In genomic region chr14:25022523-25023269, GRCm38 (mm10) we compare ENCODE assay signal across 15 mouse cellular contexts.
DNase-seq lines count a peak whose midpoint lies in the region; ATAC-seq and TF ChIP-seq lines count a peak whose summit lies in the region.
"Had no signal": no experiment of that assay in that cellular context is flagged by ENCODE, and none has a peak within 500 bp of the region (broad histone marks: within the 10 kb centered on the region; RNA-seq: fewer than 3 reads in every experiment).

No protein-coding gene starts in this region.

- no peak for ATAC-seq in heart, embryonic 13.5 days (ENCODE audit: extremely low read depth, insufficient number of reproducible peaks, low FRiP score, low TSS enrichment)
- ATAC-seq in limb, embryonic 15.5 days (ENCODE audit: insufficient number of reproducible peaks, low FRiP score, low TSS enrichment, low read depth): no peak
- no peak for ATAC-seq in lung, postnatal 0 days
- ATAC-seq: forebrain, embryonic 13.5 days had no signal

- no peaks in the 10 kb centered on the region for H3K27me3 ChIP-seq in heart, embryonic 13.5 days (replicated peaks)
- no peaks in the 10 kb centered on the region for H3K27me3 ChIP-seq in heart, adult 2 months (ENCODE audit: control insufficient read depth, insufficient read depth, low read length)
- no peaks in the 10 kb centered on the region for H3K27me3 ChIP-seq in limb, embryonic 15.5 days
- H3K27me3 ChIP-seq in lung, postnatal 0 days (replicated peaks; ENCODE audit: insufficient read depth, low read length): no peaks in the 10 kb centered on the region
- H3K27me3 ChIP-seq: forebrain, embryonic 13.5 days had no signal

- 77% methylated on average over 15 of the region's 15 CpGs for WGBS in heart, embryonic 13.5 days
- WGBS in heart, adult 2 months: 78% methylated on average over 15 of the region's 15 CpGs
- WGBS in limb, embryonic 15.5 days: 30% methylated on average over 15 of the region's 15 CpGs
- 79% methylated on average over 15 of the region's 15 CpGs for WGBS in lung, postnatal 0 days

- no peaks in the 10 kb centered on the region for H3K79me2 ChIP-seq in heart, adult 2 months (replicated peaks; ENCODE audit: control insufficient read depth, insufficient read depth, low read length)

- intact Hi-C loops in heart, adult 2 months (cut with DNase I): no loop called here

- H3K27ac ChIP-seq in heart, embryonic 13.5 days (replicated peaks): 0 out of 2 replicates have a peak overlapping the region, but pooled peaks have one; percentile 45
- H3K27ac ChIP-seq in heart, adult 2 months: no peak overlapping the region
- peak overlapping the region; percentile 24; the same call in 1 of the 2 replicates for H3K27ac ChIP-seq in embryonic fibroblast, embryonic 13.5 days (ENCODE audit: insufficient read depth, low read length)
- H3K27ac ChIP-seq in limb, embryonic 15.5 days: peak overlapping the region; percentile 84
- H3K27ac ChIP-seq in lung, postnatal 0 days (ENCODE audit: low read length): no peak overlapping the region
- H3K27ac ChIP-seq: forebrain, embryonic 13.5 days; heart, embryonic 10.5 days had no signal

- H3K4me1 ChIP-seq in heart, embryonic 13.5 days: peaks cover 13% of the 10 kb centered on the region
- no peaks in the 10 kb centered on the region for H3K4me1 ChIP-seq in heart, adult 2 months (ENCODE audit: control insufficient read depth, insufficient read depth, low read length)
- H3K4me1 ChIP-seq in embryonic fibroblast, embryonic 13.5 days (ENCODE audit: control insufficient read depth, insufficient read depth, low read length): peaks cover 10% of the 10 kb centered on the region; the same call in 1 of the 2 replicates
- H3K4me1 ChIP-seq in limb, embryonic 15.5 days: peaks cover 68% of the 10 kb centered on the region
- no peaks in the 10 kb centered on the region for H3K4me1 ChIP-seq in lung, postnatal 0 days (ENCODE audit: insufficient read depth, low read depth, low read length)

- TF ChIP-seq POLR2A in heart, adult 2 months (IDR thresholded peaks at IDR 0.05; ENCODE audit: insufficient read depth, low read depth, low read length): no peak
- TF ChIP-seq POLR2A in embryonic fibroblast, embryonic 13.5 days (IDR thresholded peaks at IDR 0.05; ENCODE audit: low read depth, low read length): no peak

- no peak overlapping the region for H3K4me3 ChIP-seq in heart, embryonic 13.5 days
- H3K4me3 ChIP-seq in heart, adult 2 months: no peak overlapping the region
- H3K4me3 ChIP-seq in embryonic fibroblast, embryonic 13.5 days (ENCODE audit: insufficient read depth, low read length): no peak overlapping the region
- H3K4me3 ChIP-seq in limb, embryonic 15.5 days: no peak overlapping the region
- no peak overlapping the region for H3K4me3 ChIP-seq in lung, postnatal 0 days (ENCODE audit: low read depth, low read length)
- H3K4me3 ChIP-seq: forebrain, embryonic 13.5 days; heart, embryonic 10.5 days had no signal

- no peak for TF ChIP-seq EP300 in heart, adult 2 months (IDR thresholded peaks at IDR 0.05; ENCODE audit: insufficient read depth, low read depth, low read length)
- no peak for TF ChIP-seq EP300 in lung, postnatal 0 days (IDR thresholded peaks at IDR 0.05)

- H3K9me3 ChIP-seq in heart, embryonic 13.5 days: no peaks in the 10 kb centered on the region
- no peaks in the 10 kb centered on the region for H3K9me3 ChIP-seq in limb, embryonic 15.5 days
- no peaks in the 10 kb centered on the region for H3K9me3 ChIP-seq in lung, postnatal 0 days (ENCODE audit: low read length)
- H3K9me3 ChIP-seq: forebrain, embryonic 13.5 days; heart, embryonic 10.5 days had no signal

- no peak overlapping the region for H3K4me2 ChIP-seq in heart, embryonic 13.5 days
- H3K4me2 ChIP-seq in limb, embryonic 15.5 days: no peak overlapping the region
- H3K4me2 ChIP-seq in lung, postnatal 0 days (replicated peaks; ENCODE audit: low read depth, low read length): no peak overlapping the region
- H3K4me2 ChIP-seq: forebrain, embryonic 13.5 days; liver, embryonic 11.5 days had no signal

- no peak overlapping the region for H3K9ac ChIP-seq in heart, embryonic 13.5 days
- no peak overlapping the region for H3K9ac ChIP-seq in heart, adult 2 months (ENCODE audit: low read depth, low read length)
- no peak overlapping the region for H3K9ac ChIP-seq in limb, embryonic 15.5 days
- H3K9ac ChIP-seq in lung, postnatal 0 days (replicated peaks; ENCODE audit: low read depth): no peak overlapping the region
- H3K9ac ChIP-seq: forebrain, embryonic 13.5 days had no signal

- TF ChIP-seq CTCF in heart, adult 2 months (IDR thresholded peaks at IDR 0.05): no peak
- no peak for TF ChIP-seq CTCF in embryonic fibroblast, embryonic 13.5 days (IDR thresholded peaks at IDR 0.05; ENCODE audit: borderline replicate concordance, insufficient read depth, low read length)
- TF ChIP-seq CTCF in lung, postnatal 0 days (IDR thresholded peaks at IDR 0.05): no peak

- no peak for DNase-seq in heart, adult 2 months
- DNase-seq in brain, adult 2 months (ENCODE audit: low read depth, low spot score): peak; percentile 31
- no peak for DNase-seq in thymus, postnatal 4 days
- no peak for DNase-seq in lung, postnatal 0 days (ENCODE audit: low spot score)
- DNase-seq: B cell, adult 2 months; cerebellum, adult 11-12 months; heart, postnatal 4 days; kidney, adult 11 months; thymus, postnatal 25 days had no signal

- H3K36me3 ChIP-seq in heart, embryonic 13.5 days: no peaks in the 10 kb centered on the region
- H3K36me3 ChIP-seq in heart, adult 2 months (ENCODE audit: control insufficient read depth, insufficient read depth, low read length): no peaks in the 10 kb centered on the region
- no peaks in the 10 kb centered on the region for H3K36me3 ChIP-seq in limb, embryonic 15.5 days
- no peaks in the 10 kb centered on the region for H3K36me3 ChIP-seq in lung, postnatal 0 days (ENCODE audit: insufficient read depth, low read length)
- H3K36me3 ChIP-seq: heart, embryonic 10.5 days had no signal

Comparison
In these comparisons a context has a peak if more than half of its experiments do, and no peak if none do; other contexts are left out.
1. H3K27ac ChIP-seq: peak in heart, embryonic 13.5 days (single experiment), embryonic fibroblast, embryonic 13.5 days (single experiment) and limb, embryonic 15.5 days (single experiment); none in heart, adult 2 months (single experiment) and lung, postnatal 0 days (single experiment).